Mouse (Mus musculus) NIH3T3 (cell line): ENCODE measurements around the gene Klf5.

Experiments used
- DNase-seq: peaks from one replicate; pipeline ENCODE4 v3.0.0-alpha.2; 2012; ENCODE audit warnings: low read depth

The Klf5 gene

GRCm38 (mm10) chr14:99298385-99299021 is at the start of gene Klf5:
Gene Klf5, plus strand, starts transcription at chr14:99298691.
- peak; percentile 96 for DNase-seq

- DNase-seq, result no peak
Observed at GRCm38 (mm10) chr14:99262026-99262425, 36.5 kb upstream of the Klf5 start.

- no peak for DNase-seq
Observed at GRCm38 (mm10) chr14:99263816-99264215, 34.7 kb upstream of the Klf5 start.

- DNase-seq, result no peak
Observed at GRCm38 (mm10) chr14:99265791-99266190, 32.7 kb upstream of the Klf5 start.

- no peak for DNase-seq
Observed at GRCm38 (mm10) chr14:99266749-99267148, 31.7 kb upstream of the Klf5 start.

GRCm38 (mm10) chr14:99274056-99274455 is 24.4 kb upstream of the Klf5 start:
- no peak for DNase-seq

- DNase-seq, result no peak
Observed at GRCm38 (mm10) chr14:99275827-99276226, 22.7 kb upstream of the Klf5 start.

GRCm38 (mm10) chr14:99278312-99278711 is 20.2 kb upstream of the Klf5 start:
- no peak for DNase-seq

- DNase-seq, result no peak
Observed at GRCm38 (mm10) chr14:99278763-99279486, 19.6 kb upstream of the Klf5 start.

GRCm38 (mm10) chr14:99280399-99280798 is 18.1 kb upstream of the Klf5 start:
- no peak for DNase-seq

GRCm38 (mm10) chr14:99280825-99281433 is 17.6 kb upstream of the Klf5 start:
- DNase-seq, result no peak

GRCm38 (mm10) chr14:99285486-99285885 is 13.0 kb upstream of the Klf5 start:
- DNase-seq, result peak; percentile 2

GRCm38 (mm10) chr14:99292176-99292575 is 6.3 kb upstream of the Klf5 start:
- DNase-seq, result no peak

- DNase-seq, result no peak
Observed at GRCm38 (mm10) chr14:99294424-99294823, 4.1 kb upstream of the Klf5 start.

GRCm38 (mm10) chr14:99295606-99296341 is 2.7 kb upstream of the Klf5 start:
- peak; percentile 54 for DNase-seq

- DNase-seq, result peak; percentile 75
Observed at GRCm38 (mm10) chr14:99299022-99299481, 561 bp downstream of the Klf5 start.

- peak; percentile 73 for DNase-seq
Observed at GRCm38 (mm10) chr14:99299701-99300191, 1.3 kb downstream of the Klf5 start.

GRCm38 (mm10) chr14:99301472-99301871 is 3.0 kb downstream of the Klf5 start:
- no peak for DNase-seq

- no peak for DNase-seq
Observed at GRCm38 (mm10) chr14:99304387-99304786, 5.9 kb downstream of the Klf5 start.

GRCm38 (mm10) chr14:99304997-99305792 is 6.7 kb downstream of the Klf5 start:
- no peak for DNase-seq

GRCm38 (mm10) chr14:99306410-99306809 is 7.9 kb downstream of the Klf5 start:
- DNase-seq, result no peak
